Mouse (Mus musculus): ENCODE measurements around the gene Actr5. TPM values are rescaled to one million over a fixed set of nuclear protein-coding genes. Genes with fewer than 3 reads are reported as not detected.

Gene Actr5
- polyA plus RNA-seq, 1 experiment from 2014 or later, result 6.2 TPM

GRCm38 (mm10) chr2:158677946-158678345 is 53.3 kb downstream of the Actr5 start:
- Histone ChIP-seq H3K36me3 (ENCODE audit: control insufficient read depth, insufficient read depth, low read length) (no peaks in the 10 kb centered on the region), H3K4me3 (ENCODE audit: low read length) (no peak overlapping the region)

GRCm38 (mm10) chr2:158679091-158679490 is 54.4 kb downstream of the Actr5 start:
- H3K4me2 ChIP-seq (ENCODE audit: low read length), result no peak overlapping the region
- no peaks in the 10 kb centered on the region for H3K36me3 ChIP-seq (ENCODE audit: control insufficient read depth, insufficient read depth, low read length)
- H3K9ac ChIP-seq (ENCODE audit: low read depth, low read length), result no peak overlapping the region
- ATAC-seq, result no peak
- WGBS, result 87% methylated on average over 7 of the region's 7 CpGs
- H3K9me3 ChIP-seq (ENCODE audit: control insufficient read depth, low read length), result no peaks in the 10 kb centered on the region
- H3K4me3 ChIP-seq (ENCODE audit: low read length), result no peak overlapping the region
- H3K4me1 ChIP-seq (ENCODE audit: control insufficient read depth, insufficient read depth, low read depth, low read length), result peaks cover 8% of the 10 kb centered on the region; the same call in 1 of the 2 replicates
- no peak overlapping the region for H3K27ac ChIP-seq (ENCODE audit: low read depth, low read length)
- H3K27me3 ChIP-seq (replicated peaks; ENCODE audit: control insufficient read depth, insufficient read depth, low read length), result no peaks in the 10 kb centered on the region

More at GRCm38 (mm10) chr2:158677946-158678345, 53.3 kb downstream of the Actr5 start:
- no peak for ATAC-seq
- WGBS, result 71% methylated on average over 8 of the region's 8 CpGs
- peaks cover 19% of the 10 kb centered on the region for H3K4me1 ChIP-seq (ENCODE audit: control insufficient read depth, insufficient read depth, low read depth, low read length)
- H3K27me3 ChIP-seq (replicated peaks; ENCODE audit: control insufficient read depth, insufficient read depth, low read length), result no peaks in the 10 kb centered on the region
- no peak overlapping the region for H3K9ac ChIP-seq (ENCODE audit: low read depth, low read length)
- H3K4me2 ChIP-seq (ENCODE audit: low read length), result no peak overlapping the region
- H3K27ac ChIP-seq (ENCODE audit: low read depth, low read length), result no peak overlapping the region
- no peaks in the 10 kb centered on the region for H3K9me3 ChIP-seq (ENCODE audit: control insufficient read depth, low read length)

- H3K9ac ChIP-seq (ENCODE audit: low read depth, low read length), result no peak overlapping the region
- no peaks in the 10 kb centered on the region for H3K9me3 ChIP-seq (ENCODE audit: control insufficient read depth, low read length)
- H3K27me3 ChIP-seq (replicated peaks; ENCODE audit: control insufficient read depth, insufficient read depth, low read length), result no peaks in the 10 kb centered on the region
- peaks cover 12% of the 10 kb centered on the region for H3K4me1 ChIP-seq (ENCODE audit: control insufficient read depth, insufficient read depth, low read depth, low read length)
- no peak overlapping the region for H3K4me3 ChIP-seq (ENCODE audit: low read length)
- ATAC-seq, result no peak
- H3K27ac ChIP-seq (ENCODE audit: low read depth, low read length), result no peak overlapping the region
- WGBS, result 67% methylated on average over 10 of the region's 10 CpGs
- H3K36me3 ChIP-seq (ENCODE audit: control insufficient read depth, insufficient read depth, low read length), result no peaks in the 10 kb centered on the region
- no peak overlapping the region for H3K4me2 ChIP-seq (ENCODE audit: low read length)
These were observed 55.7 kb downstream of the Actr5 start for GRCm38 (mm10) chr2:158680357-158680889.

- Histone ChIP-seq H3K36me3 (ENCODE audit: control insufficient read depth, insufficient read depth, low read length) (no peaks in the 10 kb centered on the region), H3K4me1 (ENCODE audit: control insufficient read depth, insufficient read depth, low read depth, low read length) (peaks cover 12% of the 10 kb centered on the region), H3K4me3 (ENCODE audit: low read length) (no peak overlapping the region), H3K9me3 (ENCODE audit: control insufficient read depth, low read length) (no peaks in the 10 kb centered on the region), H3K27me3 (replicated peaks; ENCODE audit: control insufficient read depth, insufficient read depth, low read length) (no peaks in the 10 kb centered on the region), H3K4me2 (ENCODE audit: low read length) (no peak overlapping the region), H3K27ac (ENCODE audit: low read depth, low read length) (no peak overlapping the region), H3K9ac (ENCODE audit: low read depth, low read length) (no peak overlapping the region)
- no peak for ATAC-seq
- 49% methylated on average over 6 of the region's 6 CpGs for WGBS
These were observed 57.0 kb downstream of the Actr5 start for GRCm38 (mm10) chr2:158681714-158682113.

GRCm38 (mm10) chr2:158682344-158683037 is 57.8 kb downstream of the Actr5 start:
- 64% methylated on average over 11 of the region's 11 CpGs for WGBS
- Histone ChIP-seq H3K27me3 (replicated peaks; ENCODE audit: control insufficient read depth, insufficient read depth, low read length) (no peaks in the 10 kb centered on the region), H3K27ac (ENCODE audit: low read depth, low read length) (no peak overlapping the region), H3K36me3 (ENCODE audit: control insufficient read depth, insufficient read depth, low read length) (no peaks in the 10 kb centered on the region), H3K4me2 (ENCODE audit: low read length) (no peak overlapping the region), H3K9ac (ENCODE audit: low read depth, low read length) (no peak overlapping the region), H3K4me3 (ENCODE audit: low read length) (no peak overlapping the region), H3K4me1 (ENCODE audit: control insufficient read depth, insufficient read depth, low read depth, low read length) (peaks cover 16% of the 10 kb centered on the region), H3K9me3 (ENCODE audit: control insufficient read depth, low read length) (no peaks in the 10 kb centered on the region)
- no peak for ATAC-seq

- Histone ChIP-seq H3K4me1 (ENCODE audit: control insufficient read depth, insufficient read depth, low read depth, low read length) (peaks cover 21% of the 10 kb centered on the region), H3K27ac (ENCODE audit: low read depth, low read length) (no peak overlapping the region), H3K27me3 (replicated peaks; ENCODE audit: control insufficient read depth, insufficient read depth, low read length) (no peaks in the 10 kb centered on the region), H3K4me2 (ENCODE audit: low read length) (no peak overlapping the region), H3K4me3 (ENCODE audit: low read length) (no peak overlapping the region), H3K9me3 (ENCODE audit: control insufficient read depth, low read length) (no peaks in the 10 kb centered on the region), H3K9ac (ENCODE audit: low read depth, low read length) (no peak overlapping the region), H3K36me3 (ENCODE audit: control insufficient read depth, insufficient read depth, low read length) (no peaks in the 10 kb centered on the region)
- ATAC-seq, result no peak
- 18% methylated on average over 4 of the region's 4 CpGs for WGBS
These were observed 58.3 kb downstream of the Actr5 start for GRCm38 (mm10) chr2:158683038-158683413.

- Histone ChIP-seq H3K36me3 (ENCODE audit: control insufficient read depth, insufficient read depth, low read length) (no peaks in the 10 kb centered on the region), H3K27me3 (replicated peaks; ENCODE audit: control insufficient read depth, insufficient read depth, low read length) (no peaks in the 10 kb centered on the region), H3K4me3 (ENCODE audit: low read length) (no peak overlapping the region), H3K9me3 (ENCODE audit: control insufficient read depth, low read length) (no peaks in the 10 kb centered on the region), H3K9ac (ENCODE audit: low read depth, low read length) (no peak overlapping the region), H3K27ac (ENCODE audit: low read depth, low read length) (no peak overlapping the region), H3K4me1 (ENCODE audit: control insufficient read depth, insufficient read depth, low read depth, low read length) (peaks cover 21% of the 10 kb centered on the region), H3K4me2 (ENCODE audit: low read length) (no peak overlapping the region)
- no peak for ATAC-seq
- WGBS, result 48% methylated on average over 9 of the region's 9 CpGs
These were observed 59.7 kb downstream of the Actr5 start for GRCm38 (mm10) chr2:158684247-158684843.

- Histone ChIP-seq H3K36me3 (ENCODE audit: control insufficient read depth, insufficient read depth, low read length) (no peaks in the 10 kb centered on the region), H3K9ac (ENCODE audit: low read depth, low read length) (no peak overlapping the region), H3K9me3 (ENCODE audit: control insufficient read depth, low read length) (no peaks in the 10 kb centered on the region), H3K4me1 (ENCODE audit: control insufficient read depth, insufficient read depth, low read depth, low read length) (peaks cover 24% of the 10 kb centered on the region), H3K27me3 (replicated peaks; ENCODE audit: control insufficient read depth, insufficient read depth, low read length) (no peaks in the 10 kb centered on the region), H3K4me3 (ENCODE audit: low read length) (no peak overlapping the region), H3K27ac (ENCODE audit: low read depth, low read length) (no peak overlapping the region), H3K4me2 (ENCODE audit: low read length) (no peak overlapping the region; the same call in 1 of the 2 replicates)
- WGBS, result 80% methylated on average over 3 of the region's 3 CpGs
- ATAC-seq, result no peak
These were observed 60.2 kb downstream of the Actr5 start for GRCm38 (mm10) chr2:158684910-158685309.

- H3K27me3 ChIP-seq (replicated peaks; ENCODE audit: control insufficient read depth, insufficient read depth, low read length), result no peaks in the 10 kb centered on the region
- WGBS, result 51% methylated on average over 2 of the region's 2 CpGs
These were observed 61.7 kb downstream of the Actr5 start for GRCm38 (mm10) chr2:158686394-158686793.

More at GRCm38 (mm10) chr2:158686394-158686793, 61.7 kb downstream of the Actr5 start:
- no peak overlapping the region for H3K4me2 ChIP-seq (ENCODE audit: low read length)
- H3K9ac ChIP-seq (ENCODE audit: low read depth, low read length), result no peak overlapping the region
- H3K4me1 ChIP-seq (ENCODE audit: control insufficient read depth, insufficient read depth, low read depth, low read length), result peaks cover 22% of the 10 kb centered on the region
- H3K4me3 ChIP-seq (ENCODE audit: low read length), result no peak overlapping the region
- no peak overlapping the region for H3K27ac ChIP-seq (ENCODE audit: low read depth, low read length)
- H3K36me3 ChIP-seq (ENCODE audit: control insufficient read depth, insufficient read depth, low read length), result no peaks in the 10 kb centered on the region
- no peaks in the 10 kb centered on the region for H3K9me3 ChIP-seq (ENCODE audit: control insufficient read depth, low read length)
- ATAC-seq, result no peak
